Mouse (Mus musculus) bone marrow, adult 2 months (tissue): ENCODE measurements around the gene Rapgef3. TPM values are rescaled to one million over a fixed set of nuclear protein-coding genes. Genes with fewer than 3 reads are reported as not detected.

Source experiments
- H3K27ac ChIP-seq: fragments of 200-500 bp; 2 replicates; pipeline ENCODE4 v1.5.1; 2012; ENCODE audit warnings: low read depth, mild to moderate bottlenecking, control low read depth, inconsistent platforms, low read length; ENCODE audit not compliant: control insufficient read depth, poor library complexity, insufficient read depth
- H3K4me1 ChIP-seq: fragments of 200-500 bp; 2 replicates; pipeline ENCODE4 v1.6.1; 2011; ENCODE audit warnings: low read length; ENCODE audit not compliant: control insufficient read depth, insufficient read depth
- H3K4me3 ChIP-seq: fragments of 200-500 bp; replicated peaks from 2 replicates; pipeline ENCODE3; 2011; ENCODE audit warnings: mild to moderate bottlenecking, low read depth, low read length, control low read depth; ENCODE audit not compliant: control insufficient read depth
- CTCF ChIP-seq: fragments of 200-500 bp; IDR thresholded peaks from 2 replicates; pipeline ENCODE4 v1.5.1; 2011; ENCODE audit warnings: low read length, control low read depth; ENCODE audit not compliant: control insufficient read depth, insufficient read depth
- POLR2A ChIP-seq: fragments of 200-500 bp; IDR thresholded peaks from 2 replicates; pipeline ENCODE4 v1.6.1; 2011; ENCODE audit warnings: low read depth, mild to moderate bottlenecking, control low read depth, low read length, borderline replicate concordance; ENCODE audit not compliant: control insufficient read depth
- WGBS: fragments of 180-500 bp; shearing (Covaris S2); methylation state at CpG from one replicate; pipeline ENCODE4 v1.1.7; 2018; 5-methylcytosine and 5-hydroxymethylcytosine counted together
- polyA plus RNA-seq: library from polyadenylated mRNA; stranded (reverse); fragments of >200 nt; gene quantifications from 2 replicates; pipeline ENCODE4 v1.2.4, GENCODE M21; 2011; ENCODE audit warnings: low replicate concordance; ENCODE audit not compliant: missing spikeins, insufficient read depth, insufficient read length

Gene Rapgef3
- polyA plus RNA-seq, 1 experiment: 17.0 TPM

DNA sequence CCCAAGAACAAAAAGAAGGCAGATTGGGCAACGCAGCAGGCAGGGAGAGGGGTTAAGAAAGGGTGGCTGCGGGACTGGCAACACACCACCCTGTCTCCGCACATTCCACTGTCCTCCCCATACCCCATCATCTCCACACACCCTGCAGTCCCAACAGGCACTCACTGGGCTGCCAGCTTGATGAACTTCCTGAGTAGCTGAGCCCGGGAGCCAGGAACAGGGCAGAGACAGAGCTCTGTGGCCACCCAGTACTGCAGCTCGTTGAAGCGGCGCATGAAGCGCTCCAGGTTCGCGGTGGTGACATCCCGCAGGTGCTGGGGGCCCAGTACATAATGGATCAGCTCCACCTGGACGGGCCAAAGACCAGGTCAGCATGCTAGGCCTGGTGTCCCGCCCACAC is 17.9 kb downstream of the Rapgef3 start:
- TF ChIP-seq POLR2A: no peak
- Histone ChIP-seq H3K4me1 (peaks cover 11% of the 10 kb centered on the region), H3K27ac (0 out of 2 replicates have a peak overlapping the region, but pooled peaks have one; percentile 35), H3K4me3 (no peak overlapping the region)
- 44% methylated on average over 13 of the region's 13 CpGs for WGBS

DNA sequence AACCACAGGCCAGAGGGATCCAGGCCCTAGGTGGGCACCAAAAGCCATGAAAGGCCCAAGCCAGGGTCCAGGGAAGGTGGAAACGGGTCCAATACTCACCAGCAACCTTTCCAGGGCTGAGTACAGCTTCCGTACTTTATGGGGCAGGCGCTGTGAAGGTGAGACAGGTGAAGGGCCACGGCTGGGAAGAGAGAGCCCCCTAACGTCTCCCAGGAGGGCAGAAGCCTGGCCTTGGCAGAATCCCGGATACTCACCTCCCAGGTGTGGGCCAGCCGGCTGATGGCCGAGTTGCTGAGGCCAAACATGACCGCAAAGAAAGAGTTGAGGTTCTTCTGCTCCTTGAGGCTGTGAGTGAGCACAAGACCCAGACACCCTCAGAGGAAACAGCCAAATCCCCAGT is 18.4 kb downstream of the Rapgef3 start:
- Histone ChIP-seq H3K4me3 (no peak overlapping the region), H3K4me1 (peaks cover 11% of the 10 kb centered on the region), H3K27ac (no peak overlapping the region)
- 55% methylated on average over 9 of the region's 9 CpGs for WGBS
- no peak for TF ChIP-seq POLR2A
- no peak for TF ChIP-seq CTCF

DNA sequence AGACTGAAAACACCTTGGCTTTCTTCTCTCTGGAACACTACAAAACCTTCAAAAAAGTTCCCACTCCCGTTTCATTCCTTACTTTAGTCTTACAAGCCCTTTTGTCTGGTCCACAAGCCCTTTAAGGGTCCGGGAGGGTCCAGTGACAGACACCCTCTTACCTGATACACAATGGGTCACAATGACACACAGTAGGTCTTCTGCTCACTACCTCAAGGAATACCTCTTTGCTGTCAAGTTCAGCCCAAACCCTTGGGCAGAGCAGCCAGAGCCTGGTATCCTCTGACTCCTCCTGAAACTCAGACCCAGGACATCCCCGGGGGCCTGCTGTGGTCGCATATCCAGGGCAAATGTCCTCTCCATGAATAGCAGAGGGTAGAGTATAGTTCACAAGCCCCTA is 18.8 kb downstream of the Rapgef3 start:
- Histone ChIP-seq H3K4me3 (no peak overlapping the region), H3K4me1 (peaks cover 11% of the 10 kb centered on the region), H3K27ac (no peak overlapping the region)
- TF ChIP-seq CTCF (no peak), POLR2A (no peak)
- 78% methylated on average over 4 of the region's 4 CpGs for WGBS

DNA sequence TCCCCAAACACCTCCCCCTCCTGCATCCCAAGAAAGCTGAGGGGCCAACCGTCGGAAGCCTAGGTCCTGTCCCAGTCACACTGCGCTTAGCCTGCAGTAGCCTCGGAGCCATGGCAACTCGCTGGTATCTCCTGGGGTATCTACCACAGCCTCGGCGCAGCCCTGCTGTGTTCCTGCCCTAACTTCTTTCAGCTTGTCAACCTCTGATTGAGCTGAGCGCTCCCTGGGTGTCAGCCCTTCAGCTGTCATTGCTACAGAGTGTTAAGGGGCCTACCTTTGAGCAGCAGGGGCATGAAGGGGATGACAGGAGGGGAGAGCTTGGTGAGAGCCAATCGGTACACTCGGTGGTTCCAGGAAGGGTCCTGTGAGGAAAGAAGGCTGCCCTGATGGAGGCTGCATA is 19.5 kb downstream of the Rapgef3 start:
- Histone ChIP-seq H3K4me1 (peaks cover 11% of the 10 kb centered on the region), H3K27ac (no peak overlapping the region), H3K4me3 (no peak overlapping the region)
- no peak for TF ChIP-seq CTCF
- no peak for TF ChIP-seq POLR2A
- 47% methylated on average over 10 of the region's 10 CpGs for WGBS

DNA sequence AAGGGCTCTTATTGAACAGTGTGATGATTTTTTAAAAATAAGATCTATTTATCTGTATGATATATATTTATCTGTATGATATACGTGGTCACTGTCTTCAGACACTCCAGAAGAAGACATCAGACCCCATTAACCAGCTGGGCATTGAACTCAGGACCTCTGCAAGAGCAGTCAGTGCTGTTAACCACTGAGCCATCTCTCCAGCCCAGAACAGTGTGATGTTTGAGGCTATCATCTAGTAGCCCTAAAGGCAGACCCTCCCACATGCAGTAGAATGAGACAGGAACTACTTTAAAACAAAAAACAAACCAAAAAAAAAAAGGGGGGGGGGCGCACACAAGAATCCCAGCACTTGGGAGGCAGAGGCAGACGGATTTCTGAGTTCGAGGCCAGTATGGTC is 20.3 kb downstream of the Rapgef3 start:
- H3K4me1 ChIP-seq: peaks cover 13% of the 10 kb centered on the region
- TF ChIP-seq CTCF: no peak
- TF ChIP-seq POLR2A: no peak
- no peak overlapping the region for H3K27ac ChIP-seq
- no peak overlapping the region for H3K4me3 ChIP-seq
- WGBS: 85% methylated on average over 4 of the region's 4 CpGs

DNA sequence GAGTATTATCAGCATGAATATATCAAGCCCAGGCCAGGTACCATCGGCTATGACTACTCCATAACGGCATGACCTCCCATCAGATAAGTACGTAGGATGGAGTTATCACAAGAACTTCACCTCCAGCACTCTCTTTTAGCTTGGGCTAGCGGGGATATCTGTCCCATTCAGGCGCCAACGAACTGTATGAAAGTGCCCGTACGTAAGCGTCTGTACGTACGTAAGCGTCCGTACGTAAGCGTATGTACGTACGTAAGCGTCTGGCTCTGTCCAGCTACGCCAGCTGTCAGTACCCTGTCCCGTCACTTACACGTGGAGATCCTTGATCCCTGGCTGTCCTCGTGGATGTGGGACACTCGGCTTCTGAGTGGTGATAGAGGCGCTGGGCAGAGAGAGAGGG is 21.0 kb downstream of the Rapgef3 start:
- Histone ChIP-seq H3K4me1 (peaks cover 15% of the 10 kb centered on the region), H3K4me3 (no peak overlapping the region), H3K27ac (no peak overlapping the region)
- TF ChIP-seq CTCF (no peak), POLR2A (no peak)
- WGBS: 70% methylated on average over 24 of the region's 24 CpGs

DNA sequence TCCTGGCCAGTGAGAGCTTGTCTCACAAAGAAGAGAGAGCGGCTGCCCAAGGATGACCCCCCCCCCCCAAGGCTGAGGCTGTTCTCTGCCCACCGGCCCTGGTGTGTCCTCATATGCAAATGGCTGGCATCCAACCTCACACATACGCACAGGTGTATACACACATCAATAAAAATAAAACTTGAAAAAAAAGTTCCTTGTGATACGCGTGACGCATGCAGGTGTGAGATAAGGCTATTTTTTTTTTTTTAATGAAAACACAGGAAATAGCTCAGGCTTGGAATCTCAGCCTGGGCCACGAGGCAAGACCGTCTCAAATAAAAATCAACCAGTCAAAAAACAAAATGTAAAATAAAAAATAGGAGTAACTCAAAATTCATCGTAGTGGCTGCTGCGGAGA is 21.5 kb downstream of the Rapgef3 start:
- no peak for TF ChIP-seq CTCF
- no peak for TF ChIP-seq POLR2A
- Histone ChIP-seq H3K27ac (no peak overlapping the region), H3K4me1 (peaks cover 15% of the 10 kb centered on the region), H3K4me3 (no peak overlapping the region)
- WGBS: 71% methylated on average over 10 of the region's 10 CpGs

DNA sequence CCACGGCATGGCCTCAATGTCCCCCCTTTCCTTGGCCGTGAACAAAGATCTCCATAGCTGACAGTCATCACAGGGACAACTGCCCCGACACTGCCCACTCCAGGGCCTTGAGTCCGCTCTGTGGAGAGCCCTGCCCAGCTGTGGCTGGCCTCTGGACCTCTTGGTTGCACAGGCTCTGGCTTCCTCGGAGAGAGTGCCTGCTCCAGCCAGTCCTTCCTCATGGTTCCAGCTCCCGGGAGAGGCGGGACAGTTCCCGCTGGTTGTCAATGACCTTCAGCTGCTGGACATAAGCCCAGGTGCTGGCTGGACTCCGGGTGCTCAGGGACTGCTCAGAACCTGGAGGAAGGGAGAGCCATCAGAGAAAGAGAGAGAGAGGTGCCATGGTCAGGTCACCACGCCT is 22.4 kb downstream of the Rapgef3 start:
- Histone ChIP-seq H3K4me1 (peaks cover 10% of the 10 kb centered on the region), H3K27ac (peak overlapping the region; percentile 72), H3K4me3 (no peak overlapping the region)
- TF ChIP-seq POLR2A (no peak), CTCF (no peak)
- WGBS: 60% methylated on average over 10 of the region's 10 CpGs

DNA sequence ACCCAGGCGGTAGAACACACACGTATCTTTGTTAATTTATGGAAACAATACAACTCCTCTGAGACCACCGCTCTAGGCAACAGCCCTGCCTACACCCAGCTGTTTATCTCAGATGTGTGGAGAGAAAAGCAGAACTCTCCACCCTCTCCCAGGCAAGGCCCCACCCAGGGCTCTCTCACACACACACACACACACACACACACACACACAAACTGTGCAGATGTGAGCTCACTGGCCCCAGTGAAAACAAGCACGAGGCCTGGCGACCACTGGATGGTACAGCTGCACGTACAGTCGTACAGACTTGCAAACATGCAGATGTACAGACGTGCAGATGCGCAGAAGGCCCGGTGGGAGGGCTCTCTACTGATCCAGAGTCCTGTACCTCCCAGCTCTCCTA is 22.8 kb downstream of the Rapgef3 start:
- Histone ChIP-seq H3K4me1 (peaks cover 6% of the 10 kb centered on the region), H3K4me3 (no peak overlapping the region), H3K27ac (peak overlapping the region; percentile 72)
- 16% methylated on average over 10 of the region's 10 CpGs for WGBS
- TF ChIP-seq CTCF (no peak), POLR2A (no peak)
